Mouse (Mus musculus): Measurements from ENCODE around the gene Ikzf4. TPM values are rescaled to one million over a fixed set of nuclear protein-coding genes. Genes with fewer than 3 reads are reported as not detected.

Gene Ikzf4
- polyA plus RNA-seq, 1 experiment from 2014 or later, result 21.2 TPM

GRCm38 (mm10) chr10:128602470-128603128 lies 43.2 kb downstream of the Ikzf4 start:
- DNase-seq, result no peak
- Histone ChIP-seq H3K4me2 (ENCODE audit: low read length) (no peak overlapping the region), H3K27ac (replicated peaks; ENCODE audit: low read depth, low read length) (no peak overlapping the region), H3K4me3 (replicated peaks; ENCODE audit: low read depth, low read length) (no peak overlapping the region), H3K4me1 (ENCODE audit: control insufficient read depth, insufficient read depth, low read length) (no peaks in the 10 kb centered on the region), H3K9ac (replicated peaks; ENCODE audit: low read length) (no peak overlapping the region), H3K27me3 (ENCODE audit: control insufficient read depth, insufficient read depth, low read length) (no peaks in the 10 kb centered on the region), H3K9me3 (ENCODE audit: control insufficient read depth, low read length) (no peaks in the 10 kb centered on the region), H3K36me3 (ENCODE audit: control insufficient read depth, insufficient read depth, low read length) (no peaks in the 10 kb centered on the region)
- no peak for ATAC-seq (ENCODE audit: low FRiP score, low TSS enrichment)
- 87% methylated on average over 4 of the region's 4 CpGs for WGBS

GRCm38 (mm10) chr10:128601499-128601898 lies 44.3 kb downstream of the Ikzf4 start:
- Histone ChIP-seq H3K4me3 (replicated peaks; ENCODE audit: low read depth, low read length) (no peak overlapping the region), H3K9ac (replicated peaks; ENCODE audit: low read length) (no peak overlapping the region), H3K4me1 (ENCODE audit: control insufficient read depth, insufficient read depth, low read length) (no peaks in the 10 kb centered on the region), H3K27me3 (ENCODE audit: control insufficient read depth, insufficient read depth, low read length) (no peaks in the 10 kb centered on the region), H3K9me3 (ENCODE audit: control insufficient read depth, low read length) (no peaks in the 10 kb centered on the region), H3K4me2 (ENCODE audit: low read length) (no peak overlapping the region), H3K27ac (replicated peaks; ENCODE audit: low read depth, low read length) (no peak overlapping the region), H3K36me3 (ENCODE audit: control insufficient read depth, insufficient read depth, low read length) (no peaks in the 10 kb centered on the region)
- no peak for ATAC-seq (ENCODE audit: low FRiP score, low TSS enrichment)
- 97% methylated on average over 1 of the region's 1 CpGs for WGBS
- no peak for DNase-seq

GRCm38 (mm10) chr10:128598476-128598875 lies 47.3 kb downstream of the Ikzf4 start:
- no peak overlapping the region for H3K4me2 ChIP-seq (ENCODE audit: low read length)
- no peak overlapping the region for H3K4me3 ChIP-seq (replicated peaks; ENCODE audit: low read depth, low read length)
- DNase-seq (no peak), ATAC-seq (ENCODE audit: low FRiP score, low TSS enrichment) (no peak)
- H3K36me3 ChIP-seq (ENCODE audit: control insufficient read depth, insufficient read depth, low read length), result no peaks in the 10 kb centered on the region
- H3K27me3 ChIP-seq (ENCODE audit: control insufficient read depth, insufficient read depth, low read length), result no peaks in the 10 kb centered on the region
- no peaks in the 10 kb centered on the region for H3K9me3 ChIP-seq (ENCODE audit: control insufficient read depth, low read length)
- 84% methylated on average over 2 of the region's 2 CpGs for WGBS
- no peaks in the 10 kb centered on the region for H3K4me1 ChIP-seq (ENCODE audit: control insufficient read depth, insufficient read depth, low read length)
- H3K9ac ChIP-seq (replicated peaks; ENCODE audit: low read length), result no peak overlapping the region
- H3K27ac ChIP-seq (replicated peaks; ENCODE audit: low read depth, low read length), result no peak overlapping the region

GRCm38 (mm10) chr10:128592797-128593196 lies 53.0 kb downstream of the Ikzf4 start:
- no peaks in the 10 kb centered on the region for H3K9me3 ChIP-seq (ENCODE audit: control insufficient read depth, low read length)
- H3K4me2 ChIP-seq (ENCODE audit: low read length), result no peak overlapping the region
- WGBS, result 81% methylated on average over 5 of the region's 5 CpGs

GRCm38 (mm10) chr10:128591436-128591835 lies 54.4 kb downstream of the Ikzf4 start:
- DNase-seq, result no peak
- 88% methylated on average over 6 of the region's 6 CpGs for WGBS
- Histone ChIP-seq H3K4me3 (replicated peaks; ENCODE audit: low read depth, low read length) (no peak overlapping the region), H3K27ac (replicated peaks; ENCODE audit: low read depth, low read length) (no peak overlapping the region), H3K4me1 (ENCODE audit: control insufficient read depth, insufficient read depth, low read length) (peaks cover 9% of the 10 kb centered on the region), H3K9me3 (ENCODE audit: control insufficient read depth, low read length) (no peaks in the 10 kb centered on the region), H3K27me3 (ENCODE audit: control insufficient read depth, insufficient read depth, low read length) (peaks cover 31% of the 10 kb centered on the region), H3K9ac (replicated peaks; ENCODE audit: low read length) (no peak overlapping the region), H3K36me3 (ENCODE audit: control insufficient read depth, insufficient read depth, low read length) (no peaks in the 10 kb centered on the region), H3K4me2 (ENCODE audit: low read length) (no peak overlapping the region)
- no peak for ATAC-seq (ENCODE audit: low FRiP score, low TSS enrichment)

More at GRCm38 (mm10) chr10:128592797-128593196, 53.0 kb downstream of the Ikzf4 start:
- no peaks in the 10 kb centered on the region for H3K36me3 ChIP-seq (ENCODE audit: control insufficient read depth, insufficient read depth, low read length)
- peaks cover 9% of the 10 kb centered on the region for H3K4me1 ChIP-seq (ENCODE audit: control insufficient read depth, insufficient read depth, low read length)
- no peak for ATAC-seq (ENCODE audit: low FRiP score, low TSS enrichment)
- no peak overlapping the region for H3K4me3 ChIP-seq (replicated peaks; ENCODE audit: low read depth, low read length)
- H3K27ac ChIP-seq (replicated peaks; ENCODE audit: low read depth, low read length), result no peak overlapping the region
- no peak overlapping the region for H3K9ac ChIP-seq (replicated peaks; ENCODE audit: low read length)
- H3K27me3 ChIP-seq (ENCODE audit: control insufficient read depth, insufficient read depth, low read length), result peaks cover 24% of the 10 kb centered on the region
- no peak for DNase-seq

- Histone ChIP-seq H3K4me1 (ENCODE audit: control insufficient read depth, insufficient read depth, low read length) (peaks cover 9% of the 10 kb centered on the region), H3K9me3 (ENCODE audit: control insufficient read depth, low read length) (no peaks in the 10 kb centered on the region), H3K4me2 (ENCODE audit: low read length) (peak overlapping the region; percentile 97), H3K36me3 (ENCODE audit: control insufficient read depth, insufficient read depth, low read length) (no peaks in the 10 kb centered on the region), H3K27ac (replicated peaks; ENCODE audit: low read depth, low read length) (no peak overlapping the region), H3K9ac (replicated peaks; ENCODE audit: low read length) (peak overlapping the region; percentile 48), H3K27me3 (ENCODE audit: control insufficient read depth, insufficient read depth, low read length) (peaks cover 34% of the 10 kb centered on the region), H3K4me3 (replicated peaks; ENCODE audit: low read depth, low read length) (peak overlapping the region; percentile 56)
- DNase-seq (peak; percentile 87), ATAC-seq (ENCODE audit: low FRiP score, low TSS enrichment) (peak; percentile 62)
- under 1% methylated on average over 43 of the region's 43 CpGs for WGBS
Observed at GRCm38 (mm10) chr10:128590193-128590690, 55.5 kb downstream of the Ikzf4 start.

GRCm38 (mm10) chr10:128589464-128590192 lies 56.2 kb downstream of the Ikzf4 start, which contains the start of gene Erbb3:
Gene Erbb3, minus strand, starts transcription at chr10:128589652.
- Histone ChIP-seq H3K27ac (replicated peaks; ENCODE audit: low read depth, low read length) (no peak within 1 kb of the TSS), H3K9me3 (ENCODE audit: control insufficient read depth, low read length) (no peaks in the 10 kb centered on the region)
- WGBS, result under 1% methylated on average over 43 of the region's 43 CpGs

GRCm38 (mm10) chr10:128588775-128589463 lies 56.9 kb downstream of the Ikzf4 start:
- Histone ChIP-seq H3K27me3 (ENCODE audit: control insufficient read depth, insufficient read depth, low read length) (peaks cover 34% of the 10 kb centered on the region), H3K4me3 (replicated peaks; ENCODE audit: low read depth, low read length) (peak overlapping the region; percentile 56), H3K4me2 (ENCODE audit: low read length) (peak overlapping the region; percentile 97), H3K9ac (replicated peaks; ENCODE audit: low read length) (peak overlapping the region; percentile 48; the same call in 1 of the 2 replicates), H3K9me3 (ENCODE audit: control insufficient read depth, low read length) (no peaks in the 10 kb centered on the region), H3K36me3 (ENCODE audit: control insufficient read depth, insufficient read depth, low read length) (no peaks in the 10 kb centered on the region), H3K4me1 (ENCODE audit: control insufficient read depth, insufficient read depth, low read length) (peaks cover 9% of the 10 kb centered on the region), H3K27ac (replicated peaks; ENCODE audit: low read depth, low read length) (no peak overlapping the region)
- WGBS, result 4% methylated on average over 23 of the region's 23 CpGs
- ATAC-seq (ENCODE audit: low FRiP score, low TSS enrichment) (no peak), DNase-seq (no peak)

More at GRCm38 (mm10) chr10:128589464-128590192, 56.2 kb downstream of the Ikzf4 start, which contains the start of gene Erbb3:
- DNase-seq, result peak; percentile 60
- ATAC-seq (ENCODE audit: low FRiP score, low TSS enrichment), result peak; percentile 41; the same call in 1 of the 2 replicates
- H3K4me2 ChIP-seq (ENCODE audit: low read length), result peak within 1 kb of the TSS; percentile 97
- H3K36me3 ChIP-seq (ENCODE audit: control insufficient read depth, insufficient read depth, low read length), result no peaks in the 10 kb centered on the region
- peak within 1 kb of the TSS; percentile 56 for H3K4me3 ChIP-seq (replicated peaks; ENCODE audit: low read depth, low read length)
- peaks cover 9% of the 10 kb centered on the region for H3K4me1 ChIP-seq (ENCODE audit: control insufficient read depth, insufficient read depth, low read length)
- H3K9ac ChIP-seq (replicated peaks; ENCODE audit: low read length), result peak within 1 kb of the TSS; percentile 48
- H3K27me3 ChIP-seq (ENCODE audit: control insufficient read depth, insufficient read depth, low read length), result peaks cover 34% of the 10 kb centered on the region

Measured in midbrain, embryonic 14.5 days (tissue).